Mouse (Mus musculus): ENCODE measurements at regions not wholly inside any gene's neighbourhood (a gene's known extent, or its start where the extent isn't known, plus 50 kb on each side); places are given as distances from the start of the nearest gene placed in this dataset.

GRCm38 (mm10) chr5:126007871-126008270 lies 476.3 kb downstream of the Tmem132b start:
- intact Hi-C loops (cut with DNase I; ENCODE audit: low total_unique reads), result no loop called here
- DNase-seq, result no peak

GRCm38 (mm10) chr5:126008321-126008720 lies 476.7 kb downstream of the Tmem132b start:
- intact Hi-C loops (cut with DNase I; ENCODE audit: low total_unique reads), result no loop called here

GRCm38 (mm10) chr5:126019781-126020180 lies 488.2 kb downstream of the Tmem132b start:
- DNase-seq, result no peak
- intact Hi-C loops (cut with DNase I; ENCODE audit: low total_unique reads), result no loop called here

More at GRCm38 (mm10) chr5:126008321-126008720, 476.7 kb downstream of the Tmem132b start:
- DNase-seq, result no peak

GRCm38 (mm10) chr5:126023906-126024305 lies 492.3 kb downstream of the Tmem132b start:
- intact Hi-C loops (cut with DNase I; ENCODE audit: low total_unique reads), result no loop called here
- no peak for DNase-seq

- intact Hi-C loops (cut with DNase I; ENCODE audit: low total_unique reads), result no loop called here
- no peak for DNase-seq
These were observed 503.3 kb downstream of the Tmem132b start for GRCm38 (mm10) chr5:126034846-126035245.

GRCm38 (mm10) chr5:126036686-126037085 lies 505.1 kb downstream of the Tmem132b start:
- intact Hi-C loops (cut with DNase I; ENCODE audit: low total_unique reads), result no loop called here
- DNase-seq, result no peak

GRCm38 (mm10) chr5:126045761-126046160 lies 514.2 kb downstream of the Tmem132b start:
- DNase-seq, result no peak
- intact Hi-C loops (cut with DNase I; ENCODE audit: low total_unique reads), result no loop called here

GRCm38 (mm10) chr5:126063644-126064043 lies 532.1 kb downstream of the Tmem132b start:
- DNase-seq, result no peak

GRCm38 (mm10) chr5:126079281-126079838 lies 547.8 kb downstream of the Tmem132b start:
- no peak for DNase-seq
- intact Hi-C loops (cut with DNase I; ENCODE audit: low total_unique reads), result no loop called here

More at GRCm38 (mm10) chr5:126063644-126064043, 532.1 kb downstream of the Tmem132b start:
- intact Hi-C loops (cut with DNase I; ENCODE audit: low total_unique reads), result no loop called here

- no peak for DNase-seq
- intact Hi-C loops (cut with DNase I; ENCODE audit: low total_unique reads), result no loop called here
These were observed 556.8 kb downstream of the Tmem132b start for GRCm38 (mm10) chr5:126088251-126088914.

GRCm38 (mm10) chr5:126093196-126093595 lies 561.6 kb downstream of the Tmem132b start:
- no peak for DNase-seq
- intact Hi-C loops (cut with DNase I; ENCODE audit: low total_unique reads), result no loop called here

GRCm38 (mm10) chr5:126096616-126097261 lies 565.2 kb downstream of the Tmem132b start:
- DNase-seq, result no peak
- intact Hi-C loops (cut with DNase I; ENCODE audit: low total_unique reads), result no loop called here

- no peak for DNase-seq
- intact Hi-C loops (cut with DNase I; ENCODE audit: low total_unique reads), result no loop called here
These were observed 565.7 kb downstream of the Tmem132b start for GRCm38 (mm10) chr5:126097262-126097628.

GRCm38 (mm10) chr5:126098433-126098832 lies 566.9 kb downstream of the Tmem132b start:
- DNase-seq, result no peak
- intact Hi-C loops (cut with DNase I; ENCODE audit: low total_unique reads), result no loop called here

GRCm38 (mm10) chr5:126099931-126100330 lies 568.4 kb downstream of the Tmem132b start:
- no peak for DNase-seq
- intact Hi-C loops (cut with DNase I; ENCODE audit: low total_unique reads), result no loop called here

GRCm38 (mm10) chr5:126104464-126104863 lies 572.9 kb downstream of the Tmem132b start:
- DNase-seq, result no peak
- intact Hi-C loops (cut with DNase I; ENCODE audit: low total_unique reads), result no loop called here

- DNase-seq, result no peak
- intact Hi-C loops (cut with DNase I; ENCODE audit: low total_unique reads), result no loop called here
These were observed 573.3 kb downstream of the Tmem132b start for GRCm38 (mm10) chr5:126104883-126105282.

GRCm38 (mm10) chr5:126105446-126105845 lies 573.9 kb downstream of the Tmem132b start:
- intact Hi-C loops (cut with DNase I; ENCODE audit: low total_unique reads), result no loop called here
- no peak for DNase-seq

GRCm38 (mm10) chr5:126107020-126107419 lies 575.4 kb downstream of the Tmem132b start:
- intact Hi-C loops (cut with DNase I; ENCODE audit: low total_unique reads), result no loop called here
- no peak for DNase-seq

GRCm38 (mm10) chr5:126108837-126109236 lies 577.3 kb downstream of the Tmem132b start:
- intact Hi-C loops (cut with DNase I; ENCODE audit: low total_unique reads), result no loop called here
- no peak for DNase-seq

- intact Hi-C loops (cut with DNase I; ENCODE audit: low total_unique reads), result no loop called here
- no peak for DNase-seq
These were observed 585.7 kb downstream of the Tmem132b start for GRCm38 (mm10) chr5:126117291-126117690.

Measured in gastrocnemius, postnatal 14 days (tissue).